Mouse (Mus musculus) heart, postnatal 0 days (tissue): ENCODE data around the gene Npepps. TPM values are rescaled to one million over a fixed set of nuclear protein-coding genes. Genes with fewer than 3 reads are reported as not detected.
"Not testable (repeated sequence)": the region's sequence is repeated elsewhere in the genome, so short reads cannot be mapped to it uniquely, and the experiment has no call there.

ENCODE experiments used
- ATAC-seq: fragments of 200-750 bp; cut with Nextera tagmentation; 2 replicates; pipeline ENCODE4 v1.8.0; 2017; ENCODE audit warnings: low read depth, moderate number of reproducible peaks, moderate library complexity; ENCODE audit not compliant: insufficient read depth
- DNase-seq: peaks from one replicate; pipeline ENCODE4 v3.0.0-alpha.2; 2016; ENCODE audit warnings: low spot score
- H3K27ac ChIP-seq: fragments of 300-500 bp; sonication (generic); 2 replicates; pipeline ENCODE4 v1.5.1; 2014; ENCODE audit warnings: low read depth, mild to moderate bottlenecking
- H3K27me3 ChIP-seq: fragments of 300-500 bp; sonication (generic); 2 replicates; pipeline ENCODE4 v1.6.1; 2014; ENCODE audit warnings: low read length, mixed read lengths; ENCODE audit not compliant: control insufficient read depth, insufficient read depth
- H3K36me3 ChIP-seq: fragments of 300-500 bp; sonication (generic); replicated peaks from 2 replicates; pipeline ENCODE4 v1.6.1; 2014; ENCODE audit warnings: low read length, mixed read lengths; ENCODE audit not compliant: control insufficient read depth, insufficient read depth
- H3K4me1 ChIP-seq: fragments of 300-500 bp; sonication (generic); 2 replicates; pipeline ENCODE4 v1.6.1; 2014; ENCODE audit warnings: antibody characterized with exemption; ENCODE audit not compliant: control insufficient read depth, insufficient read depth
- H3K4me2 ChIP-seq: fragments of 300-500 bp; sonication (generic); 2 replicates; pipeline ENCODE4 v1.6.1; 2014; ENCODE audit warnings: low read depth, mild to moderate bottlenecking, low read length, moderate library complexity
- H3K4me3 ChIP-seq: fragments of 300-500 bp; sonication (generic); 2 replicates; pipeline ENCODE4 v1.5.1; 2014; ENCODE audit warnings: low read depth, low read length
- H3K9ac ChIP-seq: fragments of 300-500 bp; sonication (generic); replicated peaks from 2 replicates; pipeline ENCODE4 v1.6.1; 2014; ENCODE audit warnings: low read depth, low read length, mixed read lengths
- H3K9me3 ChIP-seq: fragments of 300-500 bp; sonication (generic); replicated peaks from 2 replicates; pipeline ENCODE4 v1.6.1; 2016; ENCODE audit warnings: low read length; ENCODE audit not compliant: control insufficient read depth
- CTCF ChIP-seq: IDR thresholded peaks from 2 replicates; pipeline ENCODE4 v1.5.1; 2016; ENCODE audit warnings: antibody characterized with exemption, control low read depth, low read depth
- EP300 ChIP-seq: IDR thresholded peaks from 2 replicates; pipeline ENCODE4 v1.6.1; 2016; ENCODE audit warnings: antibody characterized with exemption, low read depth
- WGBS: fragments of 180-500 bp; shearing (Covaris S2); extraction: QIAGEN DNeasy Blood & Tissue Kit; methylation state at CpG from one replicate; pipeline ENCODE4 v1.1.7; 2014; 5-methylcytosine and 5-hydroxymethylcytosine counted together
- polyA plus RNA-seq: library from polyadenylated mRNA; unstranded; fragments of >200 nt; fragmentation: Nextera tagmentation; extraction: Ambion mirVana; gene quantifications from 2 replicates; pipeline ENCODE4 v1.2.1, GENCODE M21; 2015
- total RNA-seq: library from RNA; depleted of rRNA; stranded (reverse); fragments of >200 nt; gene quantifications from 2 replicates; pipeline ENCODE4 v1.2.3, GENCODE M21; 2014; ENCODE audit warnings: low replicate concordance

Gene Npepps
- total and polyA plus RNA-seq, 2 experiments from 2014 or later, result 45.8 to 54.8 TPM

DNA sequence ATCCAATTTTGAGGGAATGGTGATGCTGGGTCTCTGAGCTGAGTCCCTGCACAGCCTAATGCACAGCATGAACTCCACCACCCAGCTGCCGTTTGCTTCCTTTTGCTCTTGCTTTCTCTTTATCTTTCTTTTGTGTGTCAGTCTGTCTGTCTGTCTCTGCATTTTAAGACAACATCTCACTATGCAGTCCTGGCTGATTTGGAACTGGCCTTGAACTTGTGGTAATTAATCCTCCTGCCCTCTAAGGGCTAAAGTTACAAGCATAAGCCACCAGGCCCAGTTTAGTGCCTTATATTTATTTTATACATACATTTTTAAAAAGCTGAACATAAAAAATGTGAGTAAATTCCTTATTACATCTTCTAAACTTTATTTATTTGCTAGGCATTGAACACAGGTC, 4.4 kb downstream of the Npepps start:
- ATAC-seq (no peak), DNase-seq (no peak)
- Histone ChIP-seq H3K9me3 (no peaks in the 10 kb centered on the region), H3K36me3 (no peaks in the 10 kb centered on the region), H3K9ac (no peak overlapping the region), H3K27ac (no peak overlapping the region), H3K4me3 (no peak overlapping the region), H3K4me1 (peaks cover 4% of the 10 kb centered on the region; the same call in 1 of the 2 replicates), H3K27me3 (no peaks in the 10 kb centered on the region), H3K4me2 (no peak overlapping the region)
- WGBS, result 46% methylated on average over 1 of the region's 1 CpGs
- TF ChIP-seq CTCF (no peak), EP300 (no peak)

DNA sequence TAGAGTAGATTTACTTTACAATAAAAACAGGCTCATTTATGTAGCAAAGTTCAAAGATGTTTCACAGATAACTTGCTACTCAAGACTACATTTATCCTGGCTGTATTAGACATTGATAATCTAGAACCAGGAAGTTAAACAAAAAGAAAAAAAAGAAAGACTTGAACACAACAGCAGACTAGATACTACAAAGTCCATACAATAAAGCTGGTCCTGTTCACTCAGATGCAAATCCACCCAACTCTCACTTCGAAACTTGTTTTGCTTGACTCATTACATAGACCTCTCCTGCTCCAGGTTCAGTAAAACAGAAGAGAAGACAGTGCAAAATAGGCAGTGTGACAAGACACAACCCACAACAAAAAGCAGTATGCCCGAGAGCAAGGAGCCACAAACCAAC, 5.1 kb downstream of the Npepps start:
- no peak overlapping the region for H3K4me2 ChIP-seq
- WGBS, result 82% methylated on average over 2 of the region's 2 CpGs
- H3K36me3 ChIP-seq, result no peaks in the 10 kb centered on the region
- TF ChIP-seq CTCF (no peak), EP300 (no peak)
- H3K4me3 ChIP-seq, result no peak overlapping the region
- DNase-seq (no peak), ATAC-seq (no peak)
- no peak overlapping the region for H3K9ac ChIP-seq
- no peaks in the 10 kb centered on the region for H3K27me3 ChIP-seq
- no peaks in the 10 kb centered on the region for H3K9me3 ChIP-seq
- H3K4me1 ChIP-seq, result peaks cover 4% of the 10 kb centered on the region; the same call in 1 of the 2 replicates
- no peak overlapping the region for H3K27ac ChIP-seq

DNA sequence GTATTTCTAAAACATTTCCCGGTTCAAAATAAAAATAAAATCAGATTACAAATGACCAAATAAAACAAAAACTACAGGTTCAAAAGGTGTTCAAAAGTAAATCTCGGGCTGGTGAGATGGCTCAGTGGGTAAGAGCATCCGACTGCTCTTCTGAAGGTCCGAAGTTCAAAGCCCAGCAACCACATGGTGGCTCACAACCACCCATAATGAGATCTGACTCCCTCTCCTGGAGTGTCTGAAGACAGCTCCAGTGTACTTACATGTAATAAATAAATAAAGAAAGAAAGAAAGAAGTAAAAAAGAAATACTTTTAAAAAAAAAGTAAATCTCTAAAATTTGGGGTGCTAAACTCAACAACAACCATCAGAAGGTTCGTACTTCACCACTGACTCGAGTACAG, 5.5 kb downstream of the Npepps start:
- H3K4me2 ChIP-seq, H3K4me1 ChIP-seq, H3K36me3 ChIP-seq, H3K27me3 ChIP-seq, H3K4me3 ChIP-seq, DNase-seq, H3K9ac ChIP-seq, ATAC-seq, H3K27ac ChIP-seq, H3K9me3 ChIP-seq: not testable (repeated sequence)
- WGBS, result 86% methylated on average over 6 of the region's 6 CpGs

DNA sequence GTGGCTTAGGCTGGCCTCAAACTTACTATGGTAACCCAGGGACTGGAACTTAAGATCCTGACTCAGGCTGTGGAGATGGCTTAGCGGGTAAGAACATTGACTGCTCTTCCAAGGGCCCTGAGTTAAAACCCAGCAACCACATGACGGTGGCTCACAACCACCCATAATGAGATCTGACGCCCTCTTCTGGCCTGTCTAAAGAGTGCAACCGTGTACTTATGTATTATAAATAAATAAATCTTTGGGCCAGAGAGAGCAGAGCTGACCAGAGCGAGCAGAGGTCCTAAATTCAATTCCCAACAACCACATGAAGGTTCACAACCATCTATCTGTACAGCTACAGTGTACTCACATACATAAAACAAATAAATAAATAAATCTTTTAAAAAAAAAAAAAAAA, 6.8 kb downstream of the Npepps start:
- Histone ChIP-seq H3K9ac (no peak overlapping the region), H3K4me3 (no peak overlapping the region), H3K36me3 (no peaks in the 10 kb centered on the region), H3K4me1 (peaks cover 4% of the 10 kb centered on the region; the same call in 1 of the 2 replicates), H3K4me2 (no peak overlapping the region), H3K9me3 (no peaks in the 10 kb centered on the region), H3K27me3 (no peaks in the 10 kb centered on the region), H3K27ac (no peak overlapping the region)
- WGBS, result 83% methylated on average over 5 of the region's 5 CpGs
- no peak for ATAC-seq
- no peak for TF ChIP-seq CTCF
- no peak for TF ChIP-seq EP300
- no peak for DNase-seq

DNA sequence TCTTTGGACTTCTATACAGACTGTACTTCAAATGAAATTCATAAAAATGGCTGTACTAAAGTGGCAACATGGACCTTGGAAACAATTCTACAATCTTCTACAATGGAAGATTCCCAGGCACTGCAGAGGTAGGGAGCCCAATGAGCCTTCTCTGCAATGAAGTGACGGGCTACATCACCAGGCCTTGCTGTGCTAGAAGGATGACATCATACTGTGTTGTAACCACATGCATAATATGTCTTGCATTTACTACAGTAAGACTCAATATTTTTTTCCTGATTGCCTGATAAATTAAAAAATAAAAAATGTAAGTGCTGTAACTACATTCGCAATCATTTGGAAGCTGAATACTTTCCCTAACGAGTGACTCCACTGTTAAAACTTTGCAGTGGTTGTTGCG, 7.6 kb downstream of the Npepps start:
- Histone ChIP-seq H3K27ac (no peak overlapping the region), H3K36me3 (no peaks in the 10 kb centered on the region), H3K9me3 (no peaks in the 10 kb centered on the region), H3K4me2 (no peak overlapping the region), H3K9ac (no peak overlapping the region), H3K4me3 (no peak overlapping the region), H3K27me3 (no peaks in the 10 kb centered on the region), H3K4me1 (peaks cover under 1% of the 10 kb centered on the region; the same call in 1 of the 2 replicates)
- 90% methylated on average over 4 of the region's 4 CpGs for WGBS
- TF ChIP-seq EP300, result no peak
- TF ChIP-seq CTCF, result no peak
- DNase-seq (no peak), ATAC-seq (no peak)

DNA sequence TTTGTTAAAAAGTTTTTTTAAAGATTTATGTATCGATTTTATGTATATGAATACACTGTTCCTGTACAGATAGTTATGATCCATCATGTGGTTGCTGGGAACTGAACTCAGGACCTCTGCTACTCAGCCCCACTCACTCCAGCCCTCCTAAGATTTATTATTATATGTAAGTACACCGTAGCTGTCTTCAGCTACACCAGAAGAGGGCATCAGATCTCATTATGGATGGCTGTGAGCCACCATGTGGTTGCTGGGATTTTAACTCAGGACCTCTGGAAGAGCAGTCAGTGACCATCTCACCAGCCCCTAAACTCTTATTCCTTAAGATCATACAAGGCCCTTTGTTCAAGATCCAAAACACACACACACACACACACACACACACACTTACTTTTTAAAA, 10.4 kb downstream of the Npepps start:
- not testable (repeated sequence) for H3K4me3 ChIP-seq, H3K9ac ChIP-seq, ATAC-seq, H3K27ac ChIP-seq, H3K27me3 ChIP-seq, H3K4me1 ChIP-seq, H3K4me2 ChIP-seq, H3K9me3 ChIP-seq, DNase-seq, H3K36me3 ChIP-seq
- 79% methylated on average over 2 of the region's 2 CpGs for WGBS

DNA sequence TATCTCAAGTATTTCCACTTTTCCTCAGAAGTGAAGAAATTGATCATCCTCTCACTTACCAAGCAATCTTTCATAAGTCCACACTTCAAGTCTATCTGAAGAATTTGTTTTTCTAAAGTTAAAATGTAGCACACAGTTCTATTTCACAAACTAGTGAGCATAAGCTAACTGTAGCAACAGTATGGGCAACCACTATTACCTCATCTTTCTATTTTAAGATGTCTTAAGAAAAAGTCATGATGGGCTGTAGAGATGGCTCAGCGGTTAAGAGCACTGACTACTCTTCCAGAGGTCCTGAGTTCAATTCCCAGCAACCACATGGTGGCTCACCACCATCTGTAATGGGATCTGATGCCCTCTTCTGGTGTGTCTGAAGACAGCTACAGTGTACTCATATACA, 13.9 kb downstream of the Npepps start:
- DNase-seq, H3K9me3 ChIP-seq, H3K4me3 ChIP-seq, H3K4me1 ChIP-seq, H3K4me2 ChIP-seq, ATAC-seq, H3K27me3 ChIP-seq, H3K27ac ChIP-seq, H3K9ac ChIP-seq: not testable (repeated sequence)
- WGBS, result 76% methylated on average over 1 of the region's 1 CpGs
- peaks cover 13% of the 10 kb centered on the region for H3K36me3 ChIP-seq

DNA sequence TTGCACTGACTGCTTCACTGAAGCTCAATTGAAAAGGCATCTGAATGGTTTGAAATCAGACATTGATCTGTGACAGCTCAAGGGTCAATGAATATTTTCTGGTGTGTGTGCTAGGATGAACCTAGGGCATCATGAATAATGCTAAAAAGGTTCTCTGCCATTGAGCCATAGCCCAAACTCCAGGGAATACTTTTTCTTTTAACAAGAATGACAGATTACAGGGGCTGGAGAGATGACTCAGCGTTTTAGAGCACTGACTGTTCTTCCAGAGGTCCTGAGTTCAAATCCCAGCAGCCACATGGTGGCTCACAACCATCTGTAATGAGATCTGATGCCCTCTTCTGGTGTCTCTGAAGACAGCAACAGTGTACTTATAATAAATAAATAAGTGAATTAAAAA, 30.8 kb downstream of the Npepps start:
- peaks cover 33% of the 10 kb centered on the region for H3K36me3 ChIP-seq
- not testable (repeated sequence) for DNase-seq, H3K9ac ChIP-seq, H3K27ac ChIP-seq, ATAC-seq, H3K27me3 ChIP-seq, H3K4me1 ChIP-seq, H3K4me2 ChIP-seq, H3K4me3 ChIP-seq, H3K9me3 ChIP-seq
- 91% methylated on average over 1 of the region's 1 CpGs for WGBS
